Mouse (Mus musculus) adrenal gland, postnatal 4 days (tissue): ENCODE measurements around the gene Ccnd1. TPM values are rescaled to one million over a fixed set of nuclear protein-coding genes. Genes with fewer than 3 reads are reported as not detected.
A peak's percentile ranks its signal among the peaks of the same experiment; 100 is the strongest.

Experiments
- DNase-seq, 2 experiments: peaks; one replicate each; pipeline ENCODE4 v3.0.0; 2021 to 2022; ENCODE audit warnings: low spot score in 2 of 2, mixed read lengths in 2 of 2
- total RNA-seq, 2 experiments: library from RNA; stranded (reverse); gene quantifications; 2 replicates each; pipeline ENCODE4 v1.2.3; 2021

Ccnd1 gene
- total RNA-seq, 2 experiments from 2014 or later = 110 to 132 TPM

DNA sequence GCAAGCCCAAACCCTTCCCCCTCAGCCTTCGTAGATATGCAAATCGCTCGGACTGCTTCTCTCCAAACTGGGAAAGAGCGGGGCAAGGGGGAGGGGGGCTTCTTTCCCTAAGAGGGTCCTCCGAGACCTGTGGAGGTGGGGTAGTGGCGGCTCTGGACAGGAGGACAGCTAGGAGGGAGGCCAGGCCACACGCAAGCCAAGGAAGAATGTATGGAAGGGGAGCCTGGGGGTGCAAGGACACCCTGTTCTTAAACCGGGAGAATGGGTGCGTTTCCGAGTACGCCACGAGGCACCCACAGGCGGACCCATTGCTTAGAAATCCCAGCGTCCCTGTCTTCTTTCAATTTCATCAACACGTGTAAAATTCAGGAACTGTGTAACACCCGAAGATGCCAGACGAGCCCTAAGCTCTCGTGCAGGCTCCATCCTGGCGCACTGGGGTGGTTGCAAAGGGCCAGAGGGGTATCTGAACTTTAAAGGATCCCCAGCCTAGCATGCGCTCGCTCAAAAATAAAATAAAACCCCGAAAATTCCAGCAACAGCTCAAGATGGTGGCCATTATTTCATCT is 362 bp upstream of the Ccnd1 start:
- DNase-seq = no peak

DNA sequence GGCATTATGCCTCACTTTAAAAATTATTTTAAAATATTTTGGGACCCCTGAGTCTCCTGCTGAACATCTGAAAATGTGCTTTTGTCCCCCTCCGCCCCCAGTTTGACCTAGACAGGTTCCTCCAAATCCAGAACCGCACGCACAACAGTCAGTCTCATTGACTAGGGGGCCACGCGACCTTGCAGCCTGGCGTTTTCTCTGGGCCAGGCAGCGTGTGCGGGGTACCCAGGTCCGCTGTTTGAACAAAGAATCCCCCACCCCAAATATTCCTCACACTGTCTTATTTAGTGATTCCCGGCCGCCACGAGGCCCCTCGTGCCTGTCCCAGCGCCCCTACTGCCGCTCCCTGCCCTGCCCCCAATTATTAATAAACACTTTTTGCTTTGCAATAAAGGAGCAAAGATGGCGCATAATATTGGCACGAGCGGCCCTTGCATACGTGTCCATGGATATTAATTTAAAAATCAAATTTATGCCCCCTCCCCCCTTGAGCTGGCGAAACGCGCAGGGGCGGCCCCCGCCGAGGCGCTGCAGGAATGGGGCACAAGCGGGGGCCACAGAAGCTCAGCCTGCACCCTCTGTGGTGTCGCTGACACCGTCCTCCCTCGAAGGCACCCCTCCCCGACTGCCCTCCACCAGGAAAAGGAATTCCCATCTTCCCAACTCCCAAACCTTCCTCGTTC is 923 bp downstream of the Ccnd1 start:
- no peak for DNase-seq

DNA sequence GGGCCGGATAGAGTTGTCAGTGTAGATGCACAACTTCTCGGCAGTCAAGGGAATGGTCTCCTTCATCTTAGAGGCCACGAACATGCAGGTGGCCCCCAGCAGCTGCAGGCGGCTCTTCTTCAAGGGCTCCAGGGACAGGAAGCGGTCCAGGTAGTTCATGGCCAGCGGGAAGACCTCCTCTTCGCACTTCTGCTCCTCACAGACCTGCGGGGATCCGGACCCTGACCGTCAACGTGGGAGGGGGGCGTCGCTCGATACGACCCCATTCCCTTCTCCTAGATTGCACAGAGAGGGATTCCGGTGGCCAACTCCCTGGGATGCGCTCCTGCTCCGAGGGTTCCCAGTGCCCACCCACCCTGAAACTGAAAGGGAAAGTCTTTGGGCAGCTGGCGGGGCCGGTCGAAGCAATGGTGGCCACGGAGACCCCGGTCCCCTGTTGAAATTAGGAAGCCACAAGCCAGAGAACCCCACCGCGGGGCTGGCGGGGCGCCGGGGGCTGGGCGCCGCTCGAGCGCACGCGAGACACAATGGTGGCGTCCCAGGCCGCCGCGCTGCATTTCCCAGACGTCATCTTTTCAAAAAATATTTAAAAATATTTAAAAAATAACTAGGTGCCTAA is 1.7 kb downstream of the Ccnd1 start:
- DNase-seq = no peak

DNA sequence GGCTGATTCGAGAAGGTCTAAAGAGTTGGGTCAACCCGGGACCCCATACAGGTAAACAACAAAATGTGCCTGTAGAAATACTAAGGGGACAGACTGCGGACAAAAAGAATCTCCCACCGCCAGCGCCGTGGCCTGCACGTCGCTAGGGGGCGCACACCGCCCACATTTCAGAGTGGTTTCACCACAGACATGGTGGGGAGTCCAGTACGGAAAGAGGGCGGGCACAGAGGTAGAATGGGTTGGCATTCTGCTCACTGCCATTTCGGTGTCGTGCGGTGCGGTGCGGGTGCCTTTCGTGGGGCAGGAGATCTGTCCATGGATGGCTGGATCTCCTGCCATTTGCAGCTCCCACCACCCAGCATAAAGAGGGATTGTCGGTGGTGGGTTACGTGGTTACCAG is 2.2 kb downstream of the Ccnd1 start:
- DNase-seq = peak; percentile 69 to 83

DNA sequence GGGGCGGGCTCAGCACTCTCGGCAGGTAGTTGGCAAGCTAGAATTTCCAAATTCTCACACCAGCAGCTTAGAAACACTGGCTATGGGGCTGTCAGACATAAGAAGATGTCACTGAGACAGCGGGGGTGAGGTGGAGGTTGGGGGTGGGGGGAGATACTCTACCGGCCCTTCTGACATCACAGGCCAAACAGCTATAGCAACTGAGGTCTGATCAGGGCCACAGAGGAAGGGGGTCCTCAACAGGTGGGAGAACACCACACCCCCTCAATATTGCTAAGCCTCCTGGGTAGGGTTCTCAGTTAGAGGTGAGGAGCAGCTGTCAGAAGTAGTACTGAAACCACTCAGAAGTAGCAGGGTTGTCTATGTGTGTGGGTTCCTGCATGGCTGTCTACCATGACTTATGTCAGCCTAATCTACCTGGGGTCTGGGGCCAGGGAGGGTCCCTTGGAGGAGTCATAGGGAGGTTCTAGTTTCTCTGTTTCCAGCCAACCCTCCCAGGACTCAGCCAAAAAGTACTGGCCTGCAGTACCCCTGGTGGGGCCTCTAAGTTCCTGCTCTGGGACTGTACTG is 3.3 kb downstream of the Ccnd1 start:
- DNase-seq = no peak

DNA sequence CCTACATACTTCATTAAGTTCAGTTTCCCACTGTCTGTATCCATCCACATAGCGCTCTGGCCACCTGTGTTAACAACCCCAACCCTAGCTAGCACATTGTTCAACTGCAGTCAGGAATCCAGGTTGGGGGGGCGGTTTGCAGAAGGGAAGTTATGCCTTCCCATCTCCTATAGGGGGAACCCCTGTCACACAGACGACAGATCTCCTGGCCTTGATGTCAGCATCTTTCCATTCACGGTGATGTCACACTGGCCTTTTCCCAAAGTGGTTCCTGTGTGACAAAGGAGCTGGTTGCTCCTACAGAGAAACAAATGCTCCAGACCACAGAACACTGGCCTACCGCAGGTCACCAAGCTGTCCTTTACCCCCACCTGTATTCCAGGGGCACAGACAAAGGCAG is 4.2 kb downstream of the Ccnd1 start:
- DNase-seq = no peak

DNA sequence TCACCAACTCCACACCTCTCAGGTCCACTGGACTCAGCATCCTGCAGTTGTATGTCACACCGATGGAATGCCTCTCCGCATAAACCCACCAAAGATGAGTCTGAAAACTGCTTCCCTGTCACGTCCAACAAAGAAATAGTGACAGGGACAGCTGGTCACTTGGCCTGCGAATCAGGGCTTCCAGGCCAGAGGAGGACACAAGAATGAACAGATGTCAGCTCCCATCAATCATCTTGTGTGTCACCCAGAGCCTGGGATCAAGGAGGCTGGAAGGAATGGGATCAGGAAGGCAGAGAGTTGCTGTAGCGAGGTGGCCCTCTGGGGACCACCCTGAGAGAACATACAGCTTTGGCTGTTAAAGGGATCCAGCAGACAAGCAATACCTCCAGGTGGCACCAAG is 4.8 kb downstream of the Ccnd1 start:
- no peak for DNase-seq

DNA sequence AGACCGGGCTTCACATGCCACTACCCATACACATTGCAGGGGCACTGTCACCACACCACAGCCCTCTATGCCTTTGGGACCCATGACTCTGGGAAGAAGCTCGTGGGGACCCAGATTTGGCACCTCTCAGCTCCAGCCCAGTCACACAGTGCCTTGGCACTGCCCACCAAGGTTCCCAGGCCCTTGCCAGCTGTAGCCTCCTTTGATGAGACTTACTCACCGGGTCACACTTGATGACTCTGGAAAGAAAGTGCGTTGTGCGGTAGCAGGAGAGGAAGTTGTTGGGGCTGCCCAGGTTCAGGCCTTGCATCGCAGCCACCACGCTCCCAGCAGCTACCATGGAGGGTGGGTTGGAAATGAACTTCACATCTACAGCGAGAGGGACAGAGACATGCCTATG is 5.9 kb downstream of the Ccnd1 start:
- DNase-seq = no peak

DNA sequence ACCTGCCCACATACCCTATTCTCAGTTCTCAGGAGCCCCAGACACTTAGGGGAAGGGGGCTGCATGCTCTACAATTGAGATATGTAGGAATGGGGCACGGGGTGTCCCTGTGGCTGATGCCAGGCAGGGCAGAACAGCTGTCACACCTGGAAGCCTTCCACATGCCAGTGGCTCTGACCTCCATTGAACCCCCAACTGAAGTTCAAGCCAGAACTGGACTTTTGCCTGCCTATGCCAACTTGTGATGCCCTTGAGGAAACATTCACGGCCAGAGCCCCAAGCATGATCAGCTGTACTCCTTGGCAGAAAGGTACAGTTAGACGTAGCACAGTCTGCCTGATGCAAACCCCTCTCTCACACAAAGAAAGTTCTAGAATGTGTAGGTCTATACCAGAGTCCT is 6.4 kb downstream of the Ccnd1 start:
- no peak for DNase-seq

DNA sequence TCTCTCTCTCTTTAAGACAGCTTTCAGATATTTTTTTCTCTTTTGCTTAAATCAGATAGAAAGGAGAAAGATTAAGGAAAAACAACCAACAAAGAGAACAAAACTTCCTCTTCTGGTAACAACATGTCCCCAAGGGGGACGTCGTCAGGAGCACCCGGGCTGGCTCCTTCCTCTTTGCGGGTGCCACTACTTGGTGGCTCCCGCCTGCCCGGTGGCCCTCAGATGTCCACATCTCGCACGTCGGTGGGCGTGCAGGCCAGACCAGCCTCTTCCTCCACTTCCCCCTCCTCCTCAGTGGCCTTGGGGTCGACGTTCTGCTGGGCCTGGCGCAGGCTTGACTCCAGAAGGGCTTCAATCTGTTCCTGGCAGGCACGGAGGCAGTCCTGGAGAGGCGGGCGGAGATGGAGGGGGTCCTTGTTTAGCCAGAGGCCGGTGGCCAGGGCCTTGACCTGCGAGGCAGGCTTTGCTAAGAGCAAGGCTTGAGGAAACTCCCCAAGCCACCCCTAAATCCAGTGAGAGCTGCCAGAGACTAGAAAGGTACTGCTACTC is 7.3 kb downstream of the Ccnd1 start:
- DNase-seq = no peak

DNA sequence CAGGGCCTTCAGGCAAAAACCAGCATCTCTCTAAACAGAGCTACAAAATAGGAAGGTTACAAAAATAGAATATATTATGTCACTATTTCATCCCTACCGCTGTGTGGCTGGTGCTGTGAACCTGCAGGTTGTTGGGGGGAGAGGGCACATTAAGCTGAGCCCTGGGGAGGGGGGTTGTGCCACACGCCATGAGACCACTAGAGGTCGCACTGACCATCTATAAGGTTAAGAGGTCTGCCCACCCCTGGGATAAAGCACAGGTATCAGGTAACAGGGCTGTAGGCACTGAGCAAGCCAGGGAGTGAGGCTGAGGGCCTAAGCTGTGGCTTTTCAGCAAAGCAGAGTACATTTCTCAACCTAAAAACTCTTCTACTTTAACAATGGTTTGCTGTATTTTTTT is 7.9 kb downstream of the Ccnd1 start:
- DNase-seq = no peak

DNA sequence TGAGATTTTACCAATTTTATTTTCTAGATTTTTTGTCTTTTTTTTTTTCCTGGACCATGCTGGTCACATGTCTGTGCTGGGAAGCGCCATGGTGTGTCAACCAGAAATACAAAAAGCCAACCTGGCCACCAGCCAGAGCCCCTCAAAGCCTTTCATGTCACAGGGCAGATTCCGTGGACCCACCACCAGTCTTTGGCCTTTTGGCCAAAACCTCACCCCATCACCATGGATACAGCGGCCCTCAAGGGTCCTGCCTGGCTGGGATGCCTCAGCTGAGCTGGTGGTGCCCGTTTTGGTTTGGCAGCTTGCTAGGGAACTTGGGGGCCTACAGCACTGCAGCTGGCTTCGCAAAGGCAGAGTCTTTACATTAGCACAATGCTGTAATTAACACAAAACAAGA is 9.8 kb downstream of the Ccnd1 start:
- no peak for DNase-seq

DNA sequence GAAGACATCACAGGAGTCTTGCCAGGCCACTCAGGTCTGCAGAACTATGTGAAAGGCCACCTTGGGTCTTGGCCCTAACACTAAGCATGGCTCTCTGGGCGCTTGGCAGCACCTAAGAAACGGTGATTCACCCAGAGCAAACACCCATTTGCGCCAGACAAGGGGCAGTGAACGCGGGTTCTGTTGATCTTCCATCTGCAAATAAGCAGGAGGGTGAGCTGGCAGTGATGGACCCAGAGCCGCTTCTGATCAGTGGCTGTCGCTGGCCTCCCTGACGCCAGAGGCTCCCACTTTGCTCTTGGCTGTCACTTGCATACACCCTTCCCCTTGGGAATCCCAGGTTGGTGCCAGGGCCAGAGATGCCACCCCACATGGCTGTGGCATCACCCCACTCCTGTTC is 10.2 kb downstream of the Ccnd1 start:
- DNase-seq = no peak

DNA sequence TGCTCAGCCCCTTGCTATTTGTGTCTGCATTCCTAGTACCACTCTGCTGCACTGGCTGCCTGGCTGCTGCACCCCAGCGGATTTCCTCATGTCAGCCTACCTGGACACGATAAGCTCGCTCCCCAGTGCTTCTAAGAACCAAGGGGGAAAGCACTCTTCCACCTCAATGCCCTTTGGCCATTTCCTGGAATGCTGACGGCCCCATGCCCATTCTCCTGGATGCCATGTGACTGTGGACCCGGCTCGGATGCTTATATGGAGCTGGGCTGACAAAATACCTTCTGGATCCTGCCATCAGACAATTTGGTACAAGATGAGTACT is 10.9 kb downstream of the Ccnd1 start:
- DNase-seq = no peak

DNA sequence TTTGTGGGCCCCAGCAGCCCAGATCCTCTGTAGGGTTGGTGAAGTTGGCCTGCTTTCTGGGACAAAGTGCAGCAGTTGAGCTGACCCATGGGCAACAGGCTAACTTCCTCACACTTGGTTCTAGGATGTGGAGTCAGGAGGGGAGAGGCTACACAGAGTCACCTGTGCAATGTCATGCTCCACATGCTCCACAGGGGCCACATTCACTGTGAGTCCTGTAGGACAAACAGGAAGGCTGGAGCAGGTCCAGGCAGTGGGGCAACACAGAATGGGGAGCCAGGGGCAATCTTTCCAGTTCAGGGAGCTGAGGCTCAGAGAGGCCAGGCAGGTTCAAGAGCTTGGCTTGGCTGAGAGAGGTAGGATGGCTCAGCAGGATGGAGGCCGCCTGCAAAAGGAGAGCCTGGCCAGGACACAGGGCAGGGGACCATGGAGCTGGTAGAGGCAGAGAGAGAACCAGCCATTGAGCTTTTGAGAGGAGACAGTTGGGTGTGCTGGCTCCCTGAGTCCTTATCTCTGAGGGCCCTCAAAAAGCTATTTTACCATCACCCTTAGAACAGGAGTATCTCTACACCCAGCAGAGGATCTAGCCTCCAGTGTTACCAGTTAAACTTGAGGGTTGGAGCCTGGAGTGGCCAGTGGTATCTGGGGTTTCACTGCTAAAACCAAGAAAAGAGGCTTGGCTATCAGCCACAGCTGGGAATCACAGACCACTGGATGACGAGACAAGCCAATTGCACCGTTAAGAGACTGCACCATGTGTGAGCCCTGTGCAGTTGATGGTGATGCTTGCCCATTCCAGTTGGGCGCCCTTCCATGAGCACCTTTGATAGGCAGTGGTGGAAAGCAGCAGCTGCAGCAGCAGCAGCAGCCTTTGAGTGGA is 11.5 kb downstream of the Ccnd1 start:
- DNase-seq = no peak

DNA sequence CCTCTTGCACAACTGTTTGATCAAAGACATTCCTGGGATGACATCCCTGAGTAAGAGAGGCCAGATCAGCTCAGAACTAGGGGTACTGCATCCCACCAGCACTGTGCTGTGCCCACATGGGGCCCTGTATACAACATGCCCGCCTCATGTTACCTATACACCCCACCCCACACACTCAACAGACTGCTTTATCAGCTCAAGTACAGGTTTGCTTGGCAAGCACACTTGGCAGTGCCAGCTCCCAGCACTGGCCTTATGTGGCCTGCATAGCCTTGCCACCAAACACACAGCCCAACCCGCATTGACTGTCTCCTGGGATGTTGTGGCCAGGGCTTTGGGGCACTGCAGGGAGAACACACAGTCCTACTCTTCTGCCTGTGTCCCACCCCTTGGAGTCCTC is 12.1 kb downstream of the Ccnd1 start:
- no peak for DNase-seq

DNA sequence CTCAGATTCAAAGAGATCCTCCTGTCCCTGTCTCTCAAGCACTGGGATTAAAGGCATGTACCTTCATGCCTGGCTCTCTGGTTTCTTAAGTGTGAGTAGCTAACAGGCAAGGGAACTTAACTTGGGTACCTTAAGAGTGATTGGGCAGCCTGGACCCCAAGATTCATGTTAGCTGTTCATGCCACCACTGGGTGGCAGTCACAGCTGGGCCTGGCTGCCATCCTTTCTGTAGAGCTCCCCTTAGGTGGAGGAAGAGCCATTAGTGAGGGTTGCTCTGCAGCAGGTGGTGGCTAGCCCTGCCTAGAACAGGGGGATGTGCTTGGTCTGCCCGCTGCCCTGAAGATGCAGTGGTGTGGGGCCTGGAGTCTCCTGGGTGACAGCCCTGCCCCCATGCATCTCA is 20.9 kb downstream of the Ccnd1 start:
- DNase-seq = no peak

DNA sequence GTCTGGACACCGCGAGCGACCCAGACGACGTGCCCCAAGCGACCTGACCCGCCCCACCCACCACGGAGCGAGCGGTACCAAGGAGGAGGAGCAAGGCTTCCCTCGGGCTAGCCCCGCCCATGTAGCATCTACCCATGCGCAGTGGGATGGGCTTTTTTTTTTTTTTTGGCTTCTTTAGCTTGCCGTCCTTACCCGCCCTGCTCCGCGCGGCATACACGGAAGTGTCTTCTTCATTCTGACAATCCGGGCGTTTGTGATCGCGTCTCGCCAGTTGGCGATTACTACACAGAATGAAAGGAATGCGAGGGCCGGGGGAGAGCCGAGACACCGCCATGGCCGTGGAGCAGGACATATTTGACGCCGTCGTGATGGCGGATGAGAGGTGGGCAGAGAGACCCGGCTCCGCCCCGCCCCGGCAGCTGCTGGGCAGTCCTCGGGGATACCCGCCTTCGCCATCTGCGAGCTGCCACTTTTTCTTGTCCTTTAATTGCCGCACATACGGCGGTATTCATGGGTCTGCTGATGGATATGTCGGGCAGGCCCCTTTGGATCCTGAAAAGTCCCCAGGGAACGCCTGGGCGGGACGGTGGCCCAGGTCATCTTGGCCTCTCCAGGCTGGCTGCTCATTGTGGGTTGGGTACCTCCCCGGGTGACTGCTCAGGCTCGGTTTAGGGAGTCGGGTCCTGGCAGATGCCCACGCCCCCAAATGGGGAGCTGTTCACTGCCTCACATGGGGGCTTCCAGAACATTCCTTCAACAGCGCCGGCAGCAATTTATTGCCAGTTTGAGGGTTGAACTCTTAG is 24.6 kb downstream of the Ccnd1 start, which contains the start of gene LTO1:
Gene LTO1 (plus strand): TSS at position 153 of the 803 bp plus-strand sequence.
- peak; percentile 64 to 86 for DNase-seq

DNA sequence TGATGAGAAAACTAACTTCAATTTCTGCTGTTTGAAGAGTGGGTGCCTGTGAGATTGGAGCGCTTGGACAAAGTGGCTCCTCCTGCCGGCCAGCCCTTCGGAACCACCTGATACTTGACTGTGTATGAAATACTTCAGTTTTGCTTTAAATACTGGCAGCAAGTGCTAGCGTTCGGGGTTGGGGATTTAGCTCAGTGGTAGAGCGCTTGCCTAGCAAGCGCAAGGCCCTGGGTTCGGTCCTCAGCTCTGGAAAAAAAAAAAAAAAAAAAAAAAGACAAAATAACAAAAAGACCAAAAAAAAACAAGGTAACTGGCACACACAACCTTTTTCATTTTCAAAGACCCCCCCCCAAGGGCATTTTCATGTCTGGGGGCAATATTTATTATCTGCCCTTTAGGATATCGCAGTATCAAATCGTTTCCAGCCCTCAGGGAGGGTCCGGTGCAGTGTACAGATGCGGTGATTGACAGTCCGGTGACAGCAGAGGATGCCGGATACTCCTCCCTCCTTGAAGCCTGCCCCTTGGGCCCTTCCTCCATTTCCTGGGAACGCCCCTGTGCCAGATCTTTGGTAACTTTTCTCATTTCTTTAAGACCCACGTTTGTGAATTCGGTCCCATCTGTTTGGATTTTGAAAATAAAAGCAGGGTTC is 25.3 kb downstream of the Ccnd1 start:
- no peak for DNase-seq

DNA sequence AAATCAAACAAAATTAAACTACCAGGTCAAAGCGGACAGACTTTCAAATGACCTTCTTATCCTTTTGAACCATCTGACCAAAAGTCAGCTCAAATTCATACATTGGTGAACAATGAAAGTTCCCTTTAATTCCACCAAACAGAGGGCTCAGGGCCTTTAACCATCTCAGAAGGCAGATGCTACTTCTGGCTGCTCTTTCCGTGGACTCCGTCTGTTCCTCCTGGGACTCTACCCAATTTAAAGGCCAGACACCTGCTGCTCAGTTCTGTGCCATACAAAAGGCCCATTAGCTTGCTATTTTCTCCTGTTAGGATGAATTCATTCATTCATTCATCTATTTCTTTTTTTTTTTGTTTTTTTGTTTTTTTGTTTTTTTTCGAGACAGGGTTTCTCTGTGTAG is 26.8 kb downstream of the Ccnd1 start:
- DNase-seq = no peak
